Mouse (Mus musculus) embryonic facial prominence, embryonic 12.5 days (tissue): ENCODE measurements around the gene Mcrip1. TPM values are rescaled to one million over a fixed set of nuclear protein-coding genes. Genes with fewer than 3 reads are reported as not detected.
"Not testable (repeated sequence)": the region's sequence is repeated elsewhere in the genome, so short reads cannot be mapped to it uniquely, and the experiment has no call there.

Source experiments
- ATAC-seq: fragments of 200-750 bp; cut with Nextera tagmentation; 2 replicates; pipeline ENCODE4 v1.8.0; 2017; ENCODE audit not compliant: insufficient number of reproducible peaks, insufficient read depth, low FRiP score, low TSS enrichment
- H3K27ac ChIP-seq: fragments of 300-500 bp; sonication (generic); 2 replicates; pipeline ENCODE4 v1.5.1; 2016; ENCODE audit warnings: mild to moderate bottlenecking
- H3K27me3 ChIP-seq: fragments of 300-500 bp; sonication (generic); 2 replicates; pipeline ENCODE4 v1.6.1; 2016; ENCODE audit warnings: mild to moderate bottlenecking, moderate library complexity
- H3K36me3 ChIP-seq: fragments of 300-500 bp; sonication (generic); 2 replicates; pipeline ENCODE4 v1.6.1; 2016; ENCODE audit warnings: mild to moderate bottlenecking
- H3K4me1 ChIP-seq: fragments of 300-500 bp; sonication (generic); 2 replicates; pipeline ENCODE4 v1.6.1; 2016
- H3K4me2 ChIP-seq: fragments of 300-500 bp; sonication (generic); replicated peaks from 2 replicates; pipeline ENCODE4 v1.6.1; 2016; ENCODE audit warnings: mild to moderate bottlenecking, moderate library complexity
- H3K4me3 ChIP-seq: fragments of 300-500 bp; sonication (generic); 2 replicates; pipeline ENCODE4 v1.5.1; 2016; ENCODE audit warnings: mild to moderate bottlenecking
- H3K9ac ChIP-seq: fragments of 300-500 bp; sonication (generic); 2 replicates; pipeline ENCODE4 v1.6.1; 2016; ENCODE audit warnings: mild to moderate bottlenecking, moderate library complexity
- H3K9me3 ChIP-seq: fragments of 300-500 bp; sonication (generic); 2 replicates; pipeline ENCODE4 v1.6.1; 2016; ENCODE audit warnings: mild to moderate bottlenecking, moderate library complexity
- WGBS: fragments of 180-500 bp; shearing (Covaris S2); methylation state at CpG from one replicate; pipeline ENCODE4 v1.1.7; 2016; 5-methylcytosine and 5-hydroxymethylcytosine counted together
- polyA plus RNA-seq: library from polyadenylated mRNA; unstranded; fragments of >200 nt; fragmentation: Nextera tagmentation; extraction: Ambion mirVana; gene quantifications from 2 replicates; pipeline ENCODE4 v1.2.1, GENCODE M21; 2016

Gene Mcrip1
- polyA plus RNA-seq, 1 experiment from 2014 or later = 234 TPM

GRCm38 (mm10) chr11:120573585-120574277 lies 24.2 kb upstream of the Mcrip1 start:
- WGBS = under 1% methylated on average over 23 of the region's 23 CpGs
- Histone ChIP-seq H3K9me3 (no peaks in the 10 kb centered on the region), H3K27me3 (no peaks in the 10 kb centered on the region), H3K27ac (peak overlapping the region; percentile 88), H3K9ac (peak overlapping the region; percentile 88), H3K36me3 (peaks cover 39% of the 10 kb centered on the region), H3K4me1 (peaks cover 24% of the 10 kb centered on the region), H3K4me3 (peak overlapping the region; percentile 99), H3K4me2 (peak overlapping the region; percentile 95)
- ATAC-seq = no peak

- peak within 1 kb of the TSS; percentile 88 for H3K27ac ChIP-seq
- peak within 1 kb of the TSS; percentile 99 for H3K9ac ChIP-seq
- H3K4me3 ChIP-seq = peak within 1 kb of the TSS; percentile 99
- peaks cover 23% of the 10 kb centered on the region for H3K4me1 ChIP-seq
- H3K9me3 ChIP-seq = no peaks in the 10 kb centered on the region
- H3K36me3 ChIP-seq = peaks cover 39% of the 10 kb centered on the region
- H3K27me3 ChIP-seq = no peaks in the 10 kb centered on the region
- under 1% methylated on average over 88 of the region's 94 CpGs for WGBS
- peak; percentile 97 for ATAC-seq
- H3K4me2 ChIP-seq = peak within 1 kb of the TSS; percentile 95
Observed at GRCm38 (mm10) chr11:120572752-120573584, 23.4 kb upstream of the Mcrip1 start, which contains the start of gene P4hb. Gene P4hb, minus strand, starts transcription at chr11:120573253.

DNA sequence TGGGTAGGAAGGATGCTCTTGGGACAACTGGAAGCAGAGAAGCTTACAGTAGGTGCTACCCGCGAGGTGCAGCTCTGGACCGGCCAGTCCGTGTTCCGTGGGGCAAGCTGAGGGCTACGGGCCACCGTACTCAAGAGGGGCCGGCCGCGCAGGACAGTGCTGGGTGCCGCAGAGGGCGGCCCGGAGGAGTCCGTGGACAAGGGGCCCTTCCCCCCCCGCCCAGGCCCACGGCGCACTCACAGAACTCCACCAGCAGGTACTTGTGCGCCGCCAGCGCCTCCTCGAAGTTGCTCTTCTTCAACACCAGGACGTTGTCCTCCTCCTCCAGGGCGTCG lies 22.9 kb upstream of the Mcrip1 start:
- peaks cover 23% of the 10 kb centered on the region for H3K4me1 ChIP-seq
- H3K27me3 ChIP-seq = no peaks in the 10 kb centered on the region
- H3K9ac ChIP-seq = peak overlapping the region; percentile 99
- H3K27ac ChIP-seq = peak overlapping the region; percentile 88
- H3K4me2 ChIP-seq = peak overlapping the region; percentile 95
- ATAC-seq = peak; percentile 12
- H3K9me3 ChIP-seq = no peaks in the 10 kb centered on the region
- peaks cover 39% of the 10 kb centered on the region for H3K36me3 ChIP-seq
- WGBS = 0% methylated on average over 21 of the region's 24 CpGs
- H3K4me3 ChIP-seq = peak overlapping the region; percentile 99

GRCm38 (mm10) chr11:120571754-120572416 lies 22.4 kb upstream of the Mcrip1 start:
- 10% methylated on average over 11 of the region's 11 CpGs for WGBS
- H3K27me3 ChIP-seq = no peaks in the 10 kb centered on the region
- H3K27ac ChIP-seq = peak overlapping the region; percentile 88
- peak overlapping the region; percentile 95 for H3K4me2 ChIP-seq
- H3K9ac ChIP-seq = peak overlapping the region; percentile 99
- peak overlapping the region; percentile 99 for H3K4me3 ChIP-seq
- peaks cover 42% of the 10 kb centered on the region for H3K36me3 ChIP-seq
- peaks cover 23% of the 10 kb centered on the region for H3K4me1 ChIP-seq
- no peak for ATAC-seq
- H3K9me3 ChIP-seq = no peaks in the 10 kb centered on the region

DNA sequence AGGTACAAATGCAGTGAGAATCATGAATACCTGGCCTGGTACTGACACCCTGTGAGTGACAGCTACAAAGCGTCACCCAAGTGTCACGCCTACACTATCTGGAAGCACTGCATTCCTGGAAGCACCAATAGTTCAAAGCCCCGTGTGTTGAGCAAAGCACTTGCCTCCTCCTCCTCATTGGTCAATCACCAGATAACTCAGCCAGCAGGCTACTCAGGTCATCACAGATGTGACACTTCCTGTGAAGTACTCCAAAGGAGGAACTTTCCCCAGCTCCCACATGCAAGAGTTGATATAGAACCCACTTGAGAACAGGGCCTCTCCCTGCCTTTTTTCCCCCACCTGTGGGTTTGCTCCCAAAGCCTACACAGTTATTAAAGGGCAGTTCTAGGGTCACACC lies 21.6 kb upstream of the Mcrip1 start:
- WGBS = 79% methylated on average over 3 of the region's 3 CpGs
- Histone ChIP-seq H3K4me1 (peaks cover 23% of the 10 kb centered on the region), H3K27ac (no peak overlapping the region), H3K4me3 (peak overlapping the region; percentile 99), H3K4me2 (peak overlapping the region; percentile 95), H3K9ac (peak overlapping the region; percentile 99), H3K9me3 (no peaks in the 10 kb centered on the region), H3K36me3 (peaks cover 49% of the 10 kb centered on the region), H3K27me3 (no peaks in the 10 kb centered on the region)
- ATAC-seq = no peak

GRCm38 (mm10) chr11:120568324-120568723 lies 18.8 kb upstream of the Mcrip1 start:
- Histone ChIP-seq H3K4me3 (no peak overlapping the region), H3K27ac (no peak overlapping the region), H3K36me3 (peaks cover 76% of the 10 kb centered on the region), H3K9ac (no peak overlapping the region), H3K4me2 (no peak overlapping the region), H3K4me1 (peaks cover 16% of the 10 kb centered on the region), H3K27me3 (no peaks in the 10 kb centered on the region), H3K9me3 (no peaks in the 10 kb centered on the region)
- 93% methylated on average over 6 of the region's 6 CpGs for WGBS
- ATAC-seq = no peak

DNA sequence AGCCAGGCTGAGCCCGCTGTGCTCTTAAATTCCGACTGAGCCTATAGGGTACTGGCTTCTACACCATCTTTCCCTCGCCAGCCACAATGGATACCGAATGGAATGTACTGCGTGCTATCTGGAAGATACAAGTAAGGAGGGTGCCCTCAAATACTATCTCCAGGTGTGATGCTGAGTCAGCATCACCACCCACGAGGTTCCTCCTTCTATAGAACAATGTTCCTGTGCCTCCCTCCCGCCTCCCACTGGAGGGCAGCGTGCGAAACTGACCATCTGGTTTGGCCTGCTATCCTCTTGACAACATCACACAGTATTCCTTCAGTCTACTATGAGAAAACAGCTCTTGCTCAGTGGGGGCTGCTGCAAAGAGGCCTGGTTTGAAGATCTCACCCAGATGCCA lies 15.6 kb upstream of the Mcrip1 start:
- H3K36me3 ChIP-seq = peaks cover 93% of the 10 kb centered on the region
- H3K9me3 ChIP-seq = no peaks in the 10 kb centered on the region
- no peak overlapping the region for H3K9ac ChIP-seq
- H3K27me3 ChIP-seq = no peaks in the 10 kb centered on the region
- no peak overlapping the region for H3K4me3 ChIP-seq
- 90% methylated on average over 9 of the region's 9 CpGs for WGBS
- no peak overlapping the region for H3K27ac ChIP-seq
- H3K4me1 ChIP-seq = no peaks in the 10 kb centered on the region
- no peak for ATAC-seq
- no peak overlapping the region for H3K4me2 ChIP-seq

GRCm38 (mm10) chr11:120562949-120563348 lies 13.4 kb upstream of the Mcrip1 start:
- Histone ChIP-seq H3K27me3 (no peaks in the 10 kb centered on the region), H3K4me2 (no peak overlapping the region), H3K9me3 (no peaks in the 10 kb centered on the region), H3K27ac (no peak overlapping the region), H3K9ac (no peak overlapping the region), H3K36me3 (peaks cover 91% of the 10 kb centered on the region), H3K4me1 (no peaks in the 10 kb centered on the region), H3K4me3 (no peak overlapping the region)
- no peak for ATAC-seq
- 94% methylated on average over 13 of the region's 13 CpGs for WGBS

DNA sequence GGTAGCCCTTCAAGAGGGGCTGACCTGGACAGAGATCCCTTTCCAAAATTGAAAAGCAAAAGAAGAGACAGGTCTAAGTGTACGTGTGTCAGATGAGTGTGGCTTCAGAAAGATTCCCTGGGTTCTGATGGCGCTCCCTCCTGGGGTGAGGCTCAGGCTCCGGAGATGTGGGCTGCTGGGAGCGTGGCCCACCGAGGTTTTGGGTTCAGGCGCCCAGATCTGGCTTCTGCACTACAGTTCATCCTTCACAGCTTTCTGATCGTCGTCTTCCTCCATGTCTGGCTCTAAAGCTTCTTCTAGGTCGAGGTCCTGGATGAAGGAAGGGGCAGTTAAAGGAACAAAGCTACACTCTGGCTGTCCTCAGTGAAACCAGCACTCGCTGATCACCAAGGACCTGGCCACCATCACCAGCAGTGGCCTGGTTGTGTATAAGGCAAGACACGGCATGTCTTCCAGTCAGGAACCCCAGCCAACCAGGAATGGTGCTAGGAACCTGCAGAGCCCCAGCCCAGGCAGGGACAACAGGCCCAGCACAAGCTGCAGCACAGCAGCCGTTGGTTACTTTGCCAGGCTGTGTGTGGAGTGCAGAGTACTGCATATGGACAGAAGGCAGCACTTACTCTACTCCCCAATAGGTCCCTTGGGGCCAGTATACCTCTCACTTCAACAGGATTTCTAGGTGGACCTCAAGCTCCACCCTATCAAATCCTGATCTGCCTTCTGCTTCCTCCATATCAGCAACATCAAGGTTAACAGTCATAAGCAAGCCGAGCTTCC lies 11.6 kb upstream of the Mcrip1 start:
- Histone ChIP-seq H3K4me3 (no peak overlapping the region), H3K27ac (no peak overlapping the region), H3K36me3 (peaks cover 74% of the 10 kb centered on the region), H3K9ac (no peak overlapping the region), H3K27me3 (no peaks in the 10 kb centered on the region), H3K4me1 (no peaks in the 10 kb centered on the region), H3K4me2 (no peak overlapping the region), H3K9me3 (peaks cover 8% of the 10 kb centered on the region; the same call in 1 of the 2 replicates)
- 93% methylated on average over 13 of the region's 13 CpGs for WGBS
- ATAC-seq = no peak

DNA sequence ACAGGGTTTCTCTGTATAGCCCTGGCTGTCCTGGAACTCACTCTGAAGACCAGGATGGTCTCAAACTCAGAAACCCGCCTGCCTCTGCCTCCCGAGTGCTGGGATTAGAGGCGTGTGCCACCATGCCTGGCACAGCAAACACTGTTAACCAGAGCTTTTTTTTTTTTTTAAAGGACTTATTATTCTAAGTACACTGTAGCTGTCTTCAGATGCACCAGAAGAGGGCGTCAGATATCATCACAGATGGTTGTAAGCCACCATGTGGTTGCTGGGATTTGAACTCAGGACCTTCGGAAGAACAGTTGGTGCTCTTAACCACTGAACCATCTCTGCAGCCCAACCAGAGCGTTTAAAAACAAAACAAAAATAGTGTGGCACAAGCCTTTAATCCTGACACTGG lies 9.3 kb upstream of the Mcrip1 start:
- WGBS = 87% methylated on average over 6 of the region's 6 CpGs

DNA sequence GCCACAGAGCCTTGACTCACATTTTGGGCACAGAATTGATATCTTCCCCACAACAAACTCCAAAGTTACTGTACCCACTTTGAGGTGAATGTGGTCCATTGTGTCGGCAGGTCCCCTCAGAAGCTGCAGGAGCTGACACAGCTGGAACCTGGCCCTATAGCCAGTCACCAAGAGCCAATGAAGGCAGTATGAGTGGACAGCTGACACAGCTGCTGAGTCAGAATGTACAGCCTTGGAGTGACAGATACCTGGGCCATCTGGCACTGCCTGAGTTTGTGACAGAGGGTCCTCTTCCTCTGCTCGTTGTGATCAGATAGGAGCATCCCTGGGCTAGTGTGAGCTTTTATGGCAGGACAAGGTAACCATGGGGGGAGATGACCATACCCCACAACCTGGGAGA lies 5.7 kb upstream of the Mcrip1 start:
- Histone ChIP-seq H3K27me3 (no peaks in the 10 kb centered on the region), H3K27ac (no peak overlapping the region), H3K4me1 (peaks cover 3% of the 10 kb centered on the region), H3K9ac (no peak overlapping the region), H3K4me3 (no peak overlapping the region), H3K36me3 (peaks cover 16% of the 10 kb centered on the region), H3K4me2 (no peak overlapping the region), H3K9me3 (peaks cover 8% of the 10 kb centered on the region; the same call in 1 of the 2 replicates)
- WGBS = 74% methylated on average over 2 of the region's 2 CpGs
- ATAC-seq = no peak

More for the DNA sequence above, 9.3 kb upstream of the Mcrip1 start:
- not testable (repeated sequence) for H3K4me3 ChIP-seq, H3K4me1 ChIP-seq, H3K27me3 ChIP-seq, H3K4me2 ChIP-seq, H3K9me3 ChIP-seq, H3K9ac ChIP-seq, H3K27ac ChIP-seq, ATAC-seq
- H3K36me3 ChIP-seq = peaks cover 51% of the 10 kb centered on the region
